Mouse (Mus musculus): Measurements from ENCODE around the gene Adck1.
"Not testable (repeated sequence)": the region's sequence is repeated elsewhere in the genome, so short reads cannot be mapped to it uniquely, and the experiment has no call there.

The Adck1 gene

GRCm38 (mm10) chr12:88471884-88472283, 111.5 kb downstream of the Adck1 start:
- DNase-seq (ENCODE audit: low read depth, low spot score) = not testable (repeated sequence)

GRCm38 (mm10) chr12:88472832-88473231, 112.5 kb downstream of the Adck1 start:
- no peak for DNase-seq (ENCODE audit: low read depth, low spot score)

GRCm38 (mm10) chr12:88473796-88474195, 113.4 kb downstream of the Adck1 start:
- DNase-seq (ENCODE audit: low read depth, low spot score) = no peak

GRCm38 (mm10) chr12:88475833-88476232, 115.5 kb downstream of the Adck1 start:
- no peak for DNase-seq (ENCODE audit: low read depth, low spot score)

- DNase-seq (ENCODE audit: low read depth, low spot score) = peak; percentile 53
Observed at GRCm38 (mm10) chr12:88476702-88477101, 116.3 kb downstream of the Adck1 start.

- no peak for DNase-seq (ENCODE audit: low read depth, low spot score)
Observed at GRCm38 (mm10) chr12:88481657-88482056, 121.3 kb downstream of the Adck1 start.

- no peak for DNase-seq (ENCODE audit: low read depth, low spot score)
Observed at GRCm38 (mm10) chr12:88490881-88491280, 130.5 kb downstream of the Adck1 start.

Data from brain, adult 2 months (tissue).